Mouse (Mus musculus): ENCODE measurements around the gene Pole2.

GRCm38 (mm10) chr12:69241405-69241770, 13.4 kb upstream of the Pole2 start:
- no peak for TF ChIP-seq CTCF (IDR thresholded peaks at IDR 0.05; ENCODE audit: extremely low read depth, insufficient read depth, low read length)
- no peak for TF ChIP-seq POLR2A (IDR thresholded peaks at IDR 0.05; ENCODE audit: extremely low read depth, insufficient read depth, low read length)

Measured in cortical plate, adult 2 months (tissue).